Mouse (Mus musculus): ENCODE data around the gene Vps52.

Vps52 gene

DNA sequence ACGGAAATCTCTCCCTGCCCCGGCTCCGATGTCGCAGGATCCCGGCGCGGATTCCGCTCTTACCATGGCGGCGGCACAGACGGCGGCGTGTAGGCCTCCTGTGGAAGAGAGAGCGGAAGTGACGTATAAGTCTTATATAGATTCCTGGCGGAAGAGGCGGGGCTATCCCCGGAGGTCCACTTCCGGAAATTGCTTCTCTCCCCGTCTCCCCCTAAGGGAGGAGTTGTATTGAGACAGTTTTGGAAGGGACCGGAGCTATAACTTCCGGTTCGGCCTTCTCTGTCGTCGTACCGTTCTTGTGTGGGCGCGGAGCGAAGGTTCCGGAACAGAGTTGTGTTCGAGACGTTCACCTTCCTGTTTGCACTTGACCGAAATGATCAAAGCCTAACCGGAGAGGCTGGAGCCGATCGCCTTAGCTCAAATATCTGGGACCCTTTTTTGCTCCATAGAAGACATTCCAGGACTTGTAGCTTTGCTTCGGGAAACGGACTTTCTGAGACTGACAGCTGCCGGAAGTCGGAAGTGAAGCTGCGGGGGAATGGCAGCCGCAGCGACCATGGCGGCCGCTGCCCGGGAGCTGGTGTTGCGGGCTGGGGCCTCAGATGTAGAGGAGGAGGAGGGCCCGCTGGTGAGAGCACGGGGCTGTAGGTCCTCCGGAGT lies at the start of gene Vps52, which contains the start of gene Rps18:
Vps52 (plus strand) TSS at position 258 of the 660 bp plus-strand sequence.
Rps18 (minus strand) TSS at position 447 of the 660 bp plus-strand sequence.
- WGBS: under 1% methylated on average over 50 of the region's 50 CpGs

DNA sequence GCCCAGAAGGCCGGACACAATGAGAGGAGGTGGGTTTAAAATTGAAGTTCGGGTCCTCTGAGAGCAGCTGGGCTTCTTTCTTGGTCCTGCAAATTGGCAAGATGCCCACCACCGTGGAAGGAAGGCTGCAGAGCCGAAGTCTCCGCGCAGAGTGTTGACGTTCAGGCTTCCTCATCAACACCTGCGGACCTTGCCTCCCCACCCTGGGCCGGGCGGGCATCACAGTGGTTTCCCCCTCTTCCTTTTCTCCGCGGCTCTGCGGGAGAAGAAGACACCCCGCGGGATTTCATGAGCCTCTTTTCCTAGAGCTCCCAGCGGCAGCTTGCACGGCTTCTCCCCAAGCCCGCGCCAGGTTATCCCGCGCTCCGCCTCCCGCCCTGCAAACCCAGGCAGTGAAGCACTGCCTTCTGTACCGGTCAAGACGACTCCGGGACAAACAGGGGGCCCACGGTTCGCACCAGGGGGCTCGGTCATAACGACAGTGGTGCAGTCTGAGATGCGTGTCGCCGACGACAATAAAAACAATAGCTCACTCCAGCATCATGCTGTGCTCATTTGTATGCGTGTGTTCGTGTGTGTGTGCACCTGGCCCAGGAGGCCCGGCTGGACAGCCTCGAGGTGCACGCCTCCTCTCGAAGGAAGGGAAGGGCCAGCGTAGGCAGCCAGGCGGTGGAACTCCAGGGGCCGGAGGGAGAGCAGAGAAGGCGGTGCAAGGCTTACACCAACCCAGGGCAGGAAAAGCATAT lies 47.1 kb upstream of the Vps52 start:
- under 1% methylated on average over 44 of the region's 44 CpGs for WGBS

DNA sequence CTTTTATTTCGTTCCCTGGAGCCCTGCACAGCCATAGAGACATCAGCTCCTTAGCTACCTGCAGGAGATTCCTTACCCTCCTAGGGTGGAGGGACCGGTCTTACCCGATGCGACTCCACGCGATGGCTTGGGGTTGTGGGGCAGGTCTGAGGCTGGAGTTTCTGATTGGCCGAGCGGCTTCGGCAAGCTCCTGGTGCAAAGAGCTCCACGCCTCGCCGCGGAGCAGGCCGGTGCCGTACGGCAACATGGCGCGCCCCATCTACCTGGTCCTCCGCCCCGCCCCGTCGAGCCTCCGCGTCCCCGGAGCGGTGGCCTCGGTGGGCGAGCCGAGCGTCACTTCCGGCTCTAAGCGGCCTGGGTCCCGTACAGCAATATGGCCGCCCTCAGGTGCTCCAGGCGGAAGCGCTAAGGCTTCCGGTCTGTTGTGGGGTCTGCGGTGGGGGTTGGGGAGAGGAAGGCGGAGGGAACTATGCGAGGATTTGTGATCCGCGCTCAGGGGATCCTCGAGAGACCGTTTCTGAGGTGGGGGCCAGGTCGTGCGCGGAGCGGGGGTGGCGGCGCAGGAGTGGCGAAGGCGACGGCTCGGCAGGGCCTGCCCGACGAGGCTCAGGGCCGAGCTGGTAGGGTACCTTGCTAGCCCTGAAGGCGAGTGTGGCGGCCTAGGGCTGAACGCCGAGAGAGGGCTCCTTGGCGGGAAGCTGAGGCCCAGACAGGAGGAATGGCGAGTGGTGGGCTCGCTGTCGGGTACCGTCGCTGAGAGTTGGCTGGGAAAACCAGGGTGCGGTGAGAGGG lies 46.3 kb upstream of the Vps52 start, which contains the start of gene Daxx:
Daxx (plus strand) TSS at position 338 of the 792 bp plus-strand sequence.
- under 1% methylated on average over 68 of the region's 68 CpGs for WGBS

DNA sequence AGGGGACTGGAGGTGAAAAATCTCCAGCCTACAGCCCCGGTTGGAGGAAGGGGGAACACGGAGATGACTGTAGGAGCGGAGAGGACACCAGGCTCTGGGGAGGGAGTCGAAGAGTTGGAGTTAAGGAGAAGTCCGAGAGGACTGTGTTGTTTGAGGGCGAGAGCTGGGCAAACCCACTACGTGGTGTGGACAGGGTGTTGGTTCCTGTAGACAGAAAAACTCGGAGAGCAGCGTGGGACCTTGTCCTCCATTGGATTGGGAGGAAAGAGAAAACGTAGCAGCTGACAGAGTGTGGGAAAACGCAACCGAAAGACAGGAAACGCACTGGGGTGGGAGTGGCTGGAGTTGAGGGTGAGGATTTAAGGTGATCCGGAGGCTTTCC lies 45.8 kb upstream of the Vps52 start:
- WGBS: under 1% methylated on average over 14 of the region's 14 CpGs

DNA sequence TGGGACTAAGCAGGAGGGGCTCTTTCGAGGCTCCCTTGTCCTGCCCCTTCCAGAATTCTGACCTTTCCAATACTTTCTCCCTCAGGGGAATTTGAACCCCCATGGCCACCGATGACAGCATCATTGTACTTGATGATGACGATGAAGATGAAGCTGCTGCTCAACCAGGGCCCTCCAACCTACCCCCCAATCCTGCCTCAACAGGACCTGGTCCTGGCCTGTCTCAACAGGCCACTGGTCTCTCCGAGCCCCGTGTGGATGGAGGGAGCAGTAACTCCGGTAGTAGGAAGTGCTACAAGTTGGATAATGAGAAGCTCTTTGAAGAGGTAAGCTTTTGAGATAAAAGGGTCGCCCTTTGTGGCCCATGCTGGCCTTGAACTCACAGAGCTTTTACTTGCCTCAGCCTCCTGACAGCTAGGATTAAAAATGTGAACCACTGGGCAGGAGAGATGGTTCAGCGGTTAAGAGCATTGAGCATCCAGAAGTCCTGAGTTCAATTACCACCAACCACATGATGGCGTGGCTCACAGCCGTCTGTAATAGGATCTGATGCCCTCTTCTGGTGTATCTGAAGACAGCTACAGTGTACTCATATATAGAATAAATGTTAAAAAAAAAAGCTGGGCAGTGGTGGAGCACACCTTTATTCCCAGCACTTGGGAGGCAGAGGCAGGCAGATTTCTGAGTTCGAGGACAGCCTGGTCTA lies 45.1 kb upstream of the Vps52 start:
- 47% methylated on average over 11 of the region's 11 CpGs for WGBS

DNA sequence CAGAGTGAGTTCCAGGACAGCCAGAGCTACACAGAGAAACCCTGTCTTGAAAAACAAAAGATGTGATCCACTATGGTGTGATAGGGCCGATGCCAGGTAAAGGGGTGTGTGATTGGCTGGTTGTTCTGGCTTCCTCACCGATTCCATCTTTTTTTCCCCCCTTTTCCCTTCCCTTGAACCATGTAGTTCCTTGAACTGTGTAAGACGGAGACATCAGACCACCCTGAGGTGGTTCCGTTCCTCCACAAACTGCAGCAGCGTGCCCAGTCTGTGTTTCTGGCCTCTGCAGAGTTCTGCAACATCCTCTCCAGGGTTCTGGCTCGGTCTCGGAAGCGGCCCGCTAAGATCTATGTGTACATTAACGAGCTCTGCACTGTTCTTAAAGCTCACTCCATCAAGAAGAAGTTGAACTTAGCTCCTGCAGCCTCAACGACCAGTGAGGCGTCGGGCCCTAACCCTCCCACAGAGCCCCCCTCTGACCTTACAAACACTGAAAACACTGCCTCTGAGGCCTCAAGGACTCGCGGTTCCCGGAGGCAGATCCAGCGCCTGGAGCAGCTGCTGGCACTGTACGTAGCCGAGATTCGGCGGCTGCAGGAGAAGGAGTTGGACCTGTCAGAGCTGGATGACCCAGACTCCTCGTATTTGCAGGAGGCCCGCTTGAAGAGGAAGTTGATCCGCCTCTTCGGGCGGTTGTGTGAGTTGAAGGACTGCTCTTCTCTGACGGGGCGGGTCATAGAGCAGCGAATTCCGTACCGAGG lies 44.4 kb upstream of the Vps52 start:
- WGBS: 88% methylated on average over 31 of the region's 31 CpGs

DNA sequence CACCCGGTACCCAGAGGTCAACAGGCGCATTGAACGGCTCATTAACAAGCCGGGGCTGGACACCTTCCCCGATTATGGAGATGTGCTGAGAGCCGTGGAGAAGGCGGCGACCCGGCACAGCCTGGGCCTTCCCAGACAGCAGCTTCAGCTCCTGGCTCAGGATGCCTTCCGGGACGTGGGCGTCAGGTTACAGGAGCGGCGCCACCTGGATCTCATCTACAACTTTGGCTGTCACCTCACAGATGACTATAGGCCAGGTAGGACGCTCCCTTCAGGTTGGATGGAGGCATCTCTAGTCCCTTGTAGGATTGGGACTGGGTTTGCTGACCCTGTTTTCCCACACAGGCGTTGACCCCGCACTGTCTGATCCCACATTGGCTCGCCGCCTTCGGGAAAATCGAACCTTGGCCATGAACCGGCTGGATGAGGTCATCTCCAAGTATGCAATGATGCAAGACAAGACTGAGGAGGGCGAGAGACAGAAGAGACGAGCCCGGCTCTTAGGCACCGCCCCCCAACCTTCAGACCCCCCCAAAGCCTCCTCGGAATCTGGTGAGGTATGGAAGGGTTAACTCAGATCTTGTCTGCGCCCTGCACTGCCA lies 43.7 kb upstream of the Vps52 start:
- 89% methylated on average over 28 of the region's 28 CpGs for WGBS

DNA sequence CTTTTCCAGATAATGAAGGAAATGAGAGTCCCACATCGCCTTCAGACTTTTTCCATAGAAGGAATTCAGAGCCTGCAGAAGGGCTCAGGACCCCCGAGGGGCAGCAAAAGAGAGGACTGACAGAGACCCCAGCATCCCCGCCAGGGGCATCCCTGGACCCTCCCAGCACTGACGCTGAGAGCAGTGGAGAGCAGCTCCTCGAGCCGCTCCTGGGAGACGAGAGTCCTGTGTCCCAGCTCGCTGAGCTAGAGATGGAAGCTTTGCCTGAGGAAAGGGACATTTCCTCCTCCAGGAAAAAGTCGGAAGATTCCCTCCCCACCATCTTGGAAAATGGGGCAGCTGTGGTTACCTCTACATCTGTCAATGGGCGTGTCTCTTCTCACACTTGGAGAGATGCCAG lies 42.3 kb upstream of the Vps52 start:
- WGBS: 89% methylated on average over 10 of the region's 10 CpGs

DNA sequence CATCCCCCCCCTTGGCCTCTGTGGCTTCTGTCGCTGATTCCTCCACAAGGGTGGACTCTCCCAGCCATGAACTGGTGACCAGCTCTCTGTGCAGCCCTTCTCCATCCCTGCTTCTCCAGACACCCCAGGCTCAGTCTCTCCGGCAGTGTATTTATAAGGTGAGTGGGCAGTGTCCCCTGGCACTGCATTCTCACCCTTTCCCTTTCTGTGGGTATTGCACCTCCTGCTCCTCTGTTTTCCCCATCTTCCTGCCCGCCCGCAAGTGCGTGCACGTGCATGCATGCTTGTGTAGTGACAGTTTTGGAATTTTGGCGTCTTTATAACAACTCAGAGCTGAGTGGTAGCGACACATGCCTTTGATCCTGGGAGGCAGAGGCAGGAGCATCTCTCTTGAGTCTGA lies 41.7 kb upstream of the Vps52 start:
- WGBS: 82% methylated on average over 8 of the region's 8 CpGs

DNA sequence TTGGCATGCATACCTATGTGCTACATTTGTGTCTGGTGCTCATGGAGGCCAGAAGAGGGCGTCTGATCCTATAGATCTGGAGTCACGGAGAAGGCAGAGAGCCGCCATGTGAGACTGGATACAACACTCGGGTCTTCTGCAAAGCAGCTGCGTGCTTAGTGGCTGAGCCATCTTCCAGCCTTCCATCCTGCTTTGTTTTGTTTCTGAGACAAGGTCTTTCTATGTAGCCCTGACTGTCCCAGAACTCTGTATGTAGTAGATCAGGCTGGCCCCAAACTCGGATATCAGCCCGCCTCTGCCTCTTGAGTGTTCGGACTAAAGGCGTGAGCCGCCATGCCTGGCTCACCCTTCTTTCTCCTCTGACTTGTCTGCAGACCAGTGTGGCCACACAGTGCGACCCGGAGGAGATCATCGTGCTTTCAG lies 40.6 kb upstream of the Vps52 start:
- WGBS: 58% methylated on average over 13 of the region's 13 CpGs

DNA sequence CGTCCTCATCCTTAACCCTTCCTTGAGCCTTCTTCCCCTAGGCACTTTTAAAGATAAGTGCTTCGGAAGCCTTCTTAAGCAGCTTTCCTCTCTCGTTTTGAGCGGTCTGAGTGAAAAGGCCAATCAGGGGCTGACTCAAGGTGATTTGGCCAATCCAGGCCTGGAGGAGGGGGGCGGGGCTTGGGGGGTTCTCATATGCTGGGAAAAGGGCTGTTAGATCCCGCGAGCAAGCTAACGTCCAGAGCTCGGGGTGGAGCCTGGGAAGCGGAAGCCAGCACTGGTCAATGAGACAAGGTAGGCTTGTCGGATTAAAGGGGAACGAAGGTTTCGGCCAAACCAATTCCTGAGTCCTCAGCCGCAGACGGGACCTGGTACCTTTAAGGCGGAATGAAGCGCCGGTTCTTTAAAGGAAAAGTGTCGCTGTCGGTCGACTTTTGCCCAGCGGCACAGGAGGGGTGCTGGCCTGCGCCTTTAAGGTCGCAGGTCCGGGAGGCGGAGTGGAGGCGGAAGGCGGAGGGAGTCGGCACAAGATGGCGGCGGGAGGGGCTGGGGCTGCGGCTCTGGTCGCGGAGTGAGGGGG lies 39.9 kb upstream of the Vps52 start, which contains the start of the genes Tapbp and Zbtb22:
Tapbp (plus strand) TSS at position 229 of the 580 bp plus-strand sequence.
Zbtb22 (plus strand) TSS at position 234 of the 580 bp plus-strand sequence.
- WGBS: 1% methylated on average over 34 of the region's 34 CpGs

DNA sequence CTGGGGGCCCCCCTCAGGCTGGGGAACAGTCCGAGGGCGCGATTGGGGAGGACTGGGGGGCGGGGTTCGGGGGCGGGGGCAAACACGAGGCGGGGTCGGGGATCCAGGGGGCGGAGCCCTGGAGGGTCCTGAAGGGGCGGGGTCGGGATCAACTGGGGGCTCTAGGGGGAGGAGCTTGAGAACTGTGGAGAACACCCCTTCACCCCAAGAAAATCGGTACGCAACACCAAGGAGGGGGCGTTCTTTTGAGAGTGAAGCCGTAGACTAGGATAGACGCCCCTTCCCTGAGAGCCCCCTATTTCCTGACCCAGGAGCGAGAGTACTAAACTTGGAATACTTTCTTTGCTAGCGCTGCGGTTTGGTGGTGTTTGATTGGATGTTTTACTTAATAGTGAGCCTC lies 39.3 kb upstream of the Vps52 start:
- under 1% methylated on average over 19 of the region's 20 CpGs for WGBS

DNA sequence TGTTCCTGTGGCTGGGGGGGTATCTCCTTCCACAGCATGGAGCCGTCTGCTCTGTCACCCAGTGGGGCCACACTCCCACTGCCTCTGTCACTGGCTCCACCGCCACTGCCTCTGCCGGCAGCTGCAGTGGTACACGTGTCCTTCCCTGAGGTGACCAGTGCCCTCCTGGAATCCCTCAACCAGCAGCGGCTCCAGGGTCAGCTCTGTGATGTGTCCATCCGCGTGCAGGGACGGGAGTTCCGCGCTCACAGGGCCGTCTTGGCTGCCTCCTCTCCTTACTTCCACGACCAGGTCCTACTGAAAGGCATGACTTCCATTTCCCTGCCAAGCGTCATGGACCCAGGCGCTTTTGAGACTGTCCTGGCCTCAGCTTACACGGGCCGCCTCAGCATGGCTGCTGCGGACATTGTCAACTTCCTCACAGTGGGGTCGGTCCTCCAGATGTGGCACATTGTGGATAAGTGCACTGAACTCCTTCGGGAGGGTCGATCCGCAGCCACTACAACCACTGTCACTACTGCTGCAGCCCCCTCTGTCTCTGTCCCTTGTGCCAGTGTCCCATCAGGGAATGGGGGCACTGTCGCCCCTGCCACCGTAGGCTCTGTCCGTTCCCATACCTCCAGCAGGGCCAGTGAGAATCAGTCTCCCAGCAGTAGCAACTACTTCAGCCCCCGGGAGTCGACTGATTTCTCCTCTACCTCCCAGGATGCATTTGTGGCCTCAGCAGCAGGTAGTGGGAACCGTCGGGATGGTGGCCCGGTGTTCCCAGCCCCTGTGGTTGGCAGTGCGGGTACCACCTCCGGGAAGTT lies 38.6 kb upstream of the Vps52 start:
- WGBS: 71% methylated on average over 31 of the region's 31 CpGs

DNA sequence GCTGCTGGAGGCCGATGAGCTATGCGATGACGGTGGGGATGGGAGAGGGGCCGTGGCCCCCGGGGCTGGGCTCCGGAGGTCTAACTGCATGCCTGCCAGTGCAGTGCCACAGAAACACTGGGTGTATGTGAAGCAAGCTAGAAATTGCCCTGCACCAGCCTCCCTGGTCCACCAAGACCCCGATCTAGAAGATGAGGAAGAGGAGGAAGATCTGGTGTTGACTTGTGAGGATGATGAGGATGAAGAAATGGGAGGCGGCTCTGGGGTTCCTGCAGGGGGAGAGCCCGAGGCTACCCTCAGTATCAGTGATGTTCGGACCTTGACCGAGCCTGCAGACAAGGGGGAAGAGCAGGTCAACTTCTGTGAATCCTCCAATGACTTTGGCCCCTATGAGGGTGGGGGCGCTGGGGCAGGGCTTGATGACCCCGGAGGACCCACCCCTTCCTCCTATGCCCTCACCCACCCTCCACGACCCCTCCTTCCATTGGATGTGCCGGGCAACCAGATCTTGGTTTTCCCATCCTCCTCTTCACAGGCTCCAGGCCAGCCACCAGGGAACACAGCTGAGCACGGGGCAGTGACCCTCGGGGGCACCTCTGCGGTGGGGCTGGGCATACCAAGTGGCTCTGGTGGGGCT lies 37.8 kb upstream of the Vps52 start:
- 82% methylated on average over 18 of the region's 18 CpGs for WGBS

DNA sequence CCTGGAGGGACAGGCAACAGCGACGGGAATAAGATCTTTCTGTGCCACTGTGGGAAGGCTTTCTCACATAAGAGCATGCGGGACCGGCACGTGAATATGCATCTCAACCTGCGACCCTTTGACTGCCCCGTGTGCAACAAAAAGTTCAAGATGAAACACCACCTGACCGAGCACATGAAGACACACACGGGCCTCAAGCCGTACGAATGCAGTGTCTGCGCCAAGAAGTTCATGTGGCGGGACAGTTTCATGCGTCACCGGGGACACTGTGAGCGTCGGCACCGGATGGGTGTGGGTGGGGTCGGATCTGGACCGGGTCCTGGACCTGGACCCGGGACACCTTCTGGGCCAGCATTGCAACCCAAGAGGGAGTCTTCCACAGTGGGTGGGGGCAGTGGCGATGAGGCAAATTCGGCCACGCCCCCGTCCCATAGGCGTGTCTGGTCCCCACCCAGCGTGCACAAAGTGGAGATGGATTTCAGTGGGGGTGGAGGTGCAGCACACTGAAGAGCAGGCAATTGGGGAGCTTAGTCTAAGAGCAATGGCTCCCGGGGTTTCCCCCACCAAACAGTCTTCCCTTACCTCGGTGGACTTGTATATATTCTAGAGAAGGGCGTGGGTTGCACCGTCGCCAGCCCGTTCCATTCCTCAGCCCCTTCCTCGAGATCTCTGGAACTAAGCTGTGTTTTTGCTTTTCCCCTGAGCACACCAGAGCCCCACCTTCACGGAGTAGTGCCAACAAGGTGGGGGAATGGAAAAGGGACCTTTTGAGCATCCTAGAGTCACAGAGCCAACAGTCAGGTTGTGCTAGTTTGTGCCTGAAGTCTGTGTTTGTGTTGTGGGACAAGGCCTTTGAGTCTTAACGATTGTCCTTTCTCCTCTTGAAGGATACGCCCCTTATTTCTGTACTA lies 37.1 kb upstream of the Vps52 start:
- 65% methylated on average over 37 of the region's 37 CpGs for WGBS

DNA sequence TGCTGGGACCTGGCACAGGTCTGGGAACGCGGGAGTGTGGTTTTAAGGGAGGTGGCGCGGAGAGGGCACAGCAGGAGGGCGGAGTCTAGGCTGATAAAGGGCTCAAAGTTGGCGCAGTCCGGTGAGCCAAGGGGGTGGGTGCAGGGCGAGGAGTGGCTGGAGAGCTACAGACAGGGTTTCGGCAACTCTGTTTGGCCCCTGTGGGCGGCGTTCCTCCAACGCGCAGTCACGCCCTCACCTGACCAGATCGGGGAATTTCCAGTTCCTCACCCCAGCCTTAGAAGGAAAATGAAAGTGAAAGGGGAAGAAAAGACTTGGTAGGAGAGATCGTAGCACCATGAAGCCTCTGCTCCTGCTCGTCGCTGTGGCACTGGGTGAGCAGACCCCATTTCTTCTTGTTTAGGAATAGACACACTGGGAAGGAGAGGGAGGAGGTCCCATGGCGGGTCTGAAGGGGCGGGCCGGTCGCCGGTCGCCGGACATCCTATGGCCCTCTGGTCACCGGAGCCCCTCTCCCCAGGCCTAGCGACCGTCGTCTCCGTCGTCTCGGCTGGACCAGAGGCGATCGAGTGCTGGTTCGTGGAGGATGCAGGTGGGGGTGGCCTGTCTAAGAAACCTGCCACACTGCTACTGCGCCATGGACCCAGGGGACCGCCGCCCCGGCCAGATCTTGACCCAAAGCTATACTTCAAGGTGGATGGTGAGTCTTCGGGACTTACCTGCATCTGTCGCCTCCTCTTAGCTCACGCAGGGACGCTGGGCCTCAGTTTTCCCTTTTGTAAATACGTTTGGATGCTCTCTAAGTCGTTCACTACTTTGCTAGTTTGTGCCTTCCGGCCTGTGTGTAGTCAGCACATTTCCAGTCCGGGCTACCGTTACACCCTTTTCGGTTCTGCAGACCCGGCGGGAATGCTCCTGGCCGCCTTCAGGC lies 36.0 kb upstream of the Vps52 start:
- WGBS: under 1% methylated on average over 52 of the region's 52 CpGs

All from cerebral cortex, adult 2 months (tissue).